Mouse (Mus musculus) ES-E14 (cell line): ENCODE results near the gene Etv6.

Source experiments
- CHD2 ChIP-seq: IDR thresholded peaks from 2 replicates; pipeline ENCODE4 v1.6.1; 2014; ENCODE audit warnings: mild to moderate bottlenecking, low read depth, low read length, inconsistent platforms
- HCFC1 ChIP-seq: IDR thresholded peaks from 2 replicates; pipeline ENCODE4 v1.6.1; 2012; ENCODE audit warnings: low read length, inconsistent platforms, borderline replicate concordance; ENCODE audit not compliant: insufficient read depth
- ZC3H11A ChIP-seq: IDR thresholded peaks from 2 replicates; pipeline ENCODE4 v1.6.1; 2012; ENCODE audit warnings: low read depth, mild to moderate bottlenecking, inconsistent platforms, low read length, borderline replicate concordance
- ZNF384 ChIP-seq: IDR thresholded peaks from 2 replicates; pipeline ENCODE4 v1.6.1; 2012; ENCODE audit warnings: low read depth, low read length, inconsistent platforms

DNA sequence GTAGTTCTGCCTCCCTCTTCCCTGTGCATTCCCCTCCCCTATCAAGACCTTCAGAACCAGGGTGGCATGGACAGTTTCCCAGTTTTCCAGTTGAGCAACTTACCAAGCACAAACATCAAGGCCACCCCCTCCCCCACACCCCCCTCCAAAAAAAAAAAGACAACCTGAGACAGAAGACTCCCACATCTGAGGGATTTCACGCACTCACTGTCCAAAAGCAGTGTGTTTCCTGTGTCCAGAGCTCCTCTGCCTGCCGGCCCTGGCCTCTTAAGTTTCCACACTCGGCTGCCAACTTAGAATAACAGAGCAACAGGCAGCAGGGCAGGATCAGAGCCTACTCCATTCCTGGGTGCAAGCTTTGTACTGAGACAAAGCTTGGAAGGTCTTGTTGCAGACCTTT, 207.6 kb downstream of the Etv6 start:
- TF ChIP-seq ZC3H11A (no peak), ZNF384 (no peak), HCFC1 (no peak), CHD2 (no peak)
